Mouse (Mus musculus): Measurements from ENCODE around the gene Mthfr. TPM values are rescaled to one million over a fixed set of nuclear protein-coding genes. Genes with fewer than 3 reads are reported as not detected.

Mthfr gene
- total and polyA plus RNA-seq, 3 experiments: 7.4 to 15.5 TPM; not detected in 1

DNA sequence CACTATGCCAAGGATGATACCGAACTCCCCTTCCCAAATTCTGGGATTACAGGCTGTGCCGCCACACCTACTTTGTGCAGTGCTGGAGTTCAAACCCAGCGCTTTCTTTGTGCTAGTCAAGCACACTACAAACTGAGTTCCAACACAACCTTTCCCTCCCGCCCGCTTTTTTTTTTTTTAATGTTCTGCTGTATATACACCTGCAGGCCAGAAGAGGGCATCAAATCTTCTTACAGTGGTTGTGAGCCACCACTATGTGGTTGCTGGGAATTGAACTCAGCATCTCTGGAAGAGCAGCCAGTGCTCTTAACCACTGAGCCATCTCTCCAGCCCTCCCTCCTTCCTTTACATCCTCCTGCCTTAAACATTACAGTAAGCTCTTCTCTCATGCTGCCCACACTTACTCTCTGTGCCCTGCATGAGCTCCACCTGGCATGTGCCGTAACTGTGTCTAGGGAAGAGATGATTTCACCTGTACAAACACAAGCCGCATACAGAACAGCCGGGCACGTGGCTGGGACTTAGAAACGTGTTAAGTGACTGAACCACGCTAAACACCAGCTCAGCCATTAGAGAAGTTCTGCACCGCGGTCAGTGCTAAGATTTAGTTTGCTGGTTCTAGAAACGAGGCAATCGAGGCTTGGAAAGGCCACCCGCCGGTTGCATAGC lies 35.8 kb downstream of the Mthfr start:
- peak overlapping the region; percentile 30 for H3K27ac ChIP-seq (ENCODE audit: control insufficient read depth, low read depth, low read length)
- H3K4me1 ChIP-seq (ENCODE audit: control insufficient read depth in 1 of 2, insufficient read depth in 2 of 2, low read length in 2 of 2): no peaks in the 10 kb centered on the region; a peak in 1 of 4 replicates
- H3K36me3 ChIP-seq (ENCODE audit: control insufficient read depth in 1 of 2, insufficient read depth in 2 of 2, low read length in 2 of 2): no peaks in the 10 kb centered on the region
- H3K27me3 ChIP-seq (ENCODE audit: control insufficient read depth in 1 of 2, insufficient read depth in 2 of 2, low read length in 2 of 2): no peaks in the 10 kb centered on the region
- no peaks in the 10 kb centered on the region for H3K9me3 ChIP-seq (replicated peaks; ENCODE audit: insufficient read depth, low read length)
- H3K4me3 ChIP-seq (ENCODE audit: control insufficient read depth in 1 of 2, insufficient read depth in 1 of 2, low read depth in 2 of 2, low read length in 2 of 2): peak overlapping the region; percentile 31 to 44; a peak in 3 of 4 replicates
- H3K9ac ChIP-seq (ENCODE audit: control insufficient read depth, low read depth, low read length, poor library complexity, severe bottlenecking): peak overlapping the region; percentile 54
- TF ChIP-seq POLR2A (IDR thresholded peaks at IDR 0.05; ENCODE audit: control insufficient read depth in 1 of 2, insufficient read depth in 1 of 2, low read depth in 1 of 2, low read length in 2 of 2, poor library complexity in 1 of 2) (no peak), MYB (IDR thresholded peaks at IDR 0.05; ENCODE audit: low read depth, low read length) (no peak), SMC3 (IDR thresholded peaks at IDR 0.05; ENCODE audit: low read depth, low read length) (peak; percentile 40), ZNF384 (IDR thresholded peaks at IDR 0.05; ENCODE audit: low read depth, low read length) (peak; percentile 97), GABPA (IDR thresholded peaks at IDR 0.05; ENCODE audit: low read depth, low read length) (no peak), POLR2AphosphoS5 (IDR thresholded peaks at IDR 0.05; ENCODE audit: borderline replicate concordance, low read depth, low read length) (no peak), ZC3H11A (IDR thresholded peaks at IDR 0.05; ENCODE audit: low read depth, low read length) (peak; percentile 12; the same call in 1 of the 2 replicates), CTCF (IDR thresholded peaks at IDR 0.05 in 2 of 3, conservative IDR thresholded peaks at IDR 0.05 in 1 of 3; ENCODE audit: control insufficient read depth in 1 of 3, insufficient read depth in 1 of 3, low read depth in 2 of 3, low read length in 3 of 3, poor library complexity in 1 of 3, severe bottlenecking in 1 of 3) (peak; percentile 24 to 61 (median 43); a peak in 4 of 6 replicates), TBP (IDR thresholded peaks at IDR 0.05; ENCODE audit: low read depth, low read length) (peak; percentile 58; the same call in 1 of the 2 replicates), RAD21 (IDR thresholded peaks at IDR 0.05; ENCODE audit: low read depth, low read length) (peak; percentile 26), HCFC1 (IDR thresholded peaks at IDR 0.05; ENCODE audit: low read depth, low read length) (0 out of 2 replicates have a peak, but pooled peaks have one; percentile 38), CHD1 (IDR thresholded peaks at IDR 0.05; ENCODE audit: low read depth, low read length) (no peak), MXI1 (IDR thresholded peaks at IDR 0.05; ENCODE audit: low read depth, low read length) (peak; percentile 39; the same call in 1 of the 2 replicates), MAZ (IDR thresholded peaks at IDR 0.05; ENCODE audit: low read depth, low read length) (peak; percentile 54; the same call in 1 of the 2 replicates), JUND (IDR thresholded peaks at IDR 0.05; ENCODE audit: low read depth, low read length) (no peak), UBTF (IDR thresholded peaks at IDR 0.05; ENCODE audit: borderline replicate concordance, insufficient read depth, low read depth, low read length) (no peak), NELFE (IDR thresholded peaks at IDR 0.05; ENCODE audit: low read depth, low read length) (0 out of 2 replicates have a peak, but pooled peaks have one; percentile 20)
- peak; percentile 82 for DNase-seq (ENCODE audit: low read depth, low spot score)
- no peaks in the 10 kb centered on the region for H3K79me2 ChIP-seq (ENCODE audit: control insufficient read depth, insufficient read depth, low read length, poor library complexity)

DNA sequence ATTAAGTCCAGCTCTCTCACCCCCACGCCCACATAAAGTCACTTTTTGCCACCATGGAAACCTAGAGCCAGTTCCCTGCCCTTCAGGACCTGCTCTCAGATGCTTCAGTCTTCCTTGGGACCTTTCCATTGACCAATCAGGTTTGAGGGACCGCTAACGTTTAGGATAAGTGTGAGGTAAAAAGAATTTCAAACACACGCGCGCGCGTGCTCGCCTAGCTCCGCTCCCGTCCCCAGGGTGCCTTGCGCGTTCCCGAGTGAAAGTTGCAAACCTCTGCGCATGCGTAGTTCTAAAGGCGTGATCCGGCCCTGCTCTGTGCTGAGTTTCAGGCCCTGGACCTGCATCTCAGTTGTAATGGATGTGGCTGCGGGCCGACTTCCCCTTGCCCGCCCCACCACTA lies 36.4 kb downstream of the Mthfr start:
- H3K79me2 ChIP-seq (ENCODE audit: control insufficient read depth, insufficient read depth, low read length, poor library complexity): no peaks in the 10 kb centered on the region
- no peaks in the 10 kb centered on the region for H3K36me3 ChIP-seq (ENCODE audit: control insufficient read depth in 1 of 2, insufficient read depth in 2 of 2, low read length in 2 of 2)
- TF ChIP-seq POLR2AphosphoS5 (IDR thresholded peaks at IDR 0.05; ENCODE audit: borderline replicate concordance, low read depth, low read length) (no peak), ZC3H11A (IDR thresholded peaks at IDR 0.05; ENCODE audit: low read depth, low read length) (no peak), MAZ (IDR thresholded peaks at IDR 0.05; ENCODE audit: low read depth, low read length) (no peak), NELFE (IDR thresholded peaks at IDR 0.05; ENCODE audit: low read depth, low read length) (peak; percentile 51), POLR2A (IDR thresholded peaks at IDR 0.05; ENCODE audit: control insufficient read depth in 1 of 2, insufficient read depth in 1 of 2, low read depth in 1 of 2, low read length in 2 of 2, poor library complexity in 1 of 2) (peak in 1 of 2 experiments; percentile 38; a peak in 1 of 4 replicates), NRF1 (IDR thresholded peaks at IDR 0.05; ENCODE audit: insufficient read depth, low read depth, low read length, poor library complexity, severe bottlenecking) (peak; percentile 82)
- no peaks in the 10 kb centered on the region for H3K9me3 ChIP-seq (replicated peaks; ENCODE audit: insufficient read depth, low read length)
- peak overlapping the region; percentile 54 for H3K9ac ChIP-seq (ENCODE audit: control insufficient read depth, low read depth, low read length, poor library complexity, severe bottlenecking)
- H3K4me3 ChIP-seq (ENCODE audit: control insufficient read depth in 1 of 2, insufficient read depth in 1 of 2, low read depth in 2 of 2, low read length in 2 of 2): peak overlapping the region; percentile 31 to 44
- peak overlapping the region; percentile 30 for H3K27ac ChIP-seq (ENCODE audit: control insufficient read depth, low read depth, low read length)
- no peaks in the 10 kb centered on the region; a peak in 1 of 4 replicates for H3K4me1 ChIP-seq (ENCODE audit: control insufficient read depth in 1 of 2, insufficient read depth in 2 of 2, low read length in 2 of 2)
- no peaks in the 10 kb centered on the region for H3K27me3 ChIP-seq (ENCODE audit: control insufficient read depth in 1 of 2, insufficient read depth in 2 of 2, low read length in 2 of 2)
- peak; percentile 88 for DNase-seq (ENCODE audit: low read depth, low spot score)
